Mouse (Mus musculus): Measurements from ENCODE around the gene Bcl2. TPM values are rescaled to one million over a fixed set of nuclear protein-coding genes. Genes with fewer than 3 reads are reported as not detected.

The Bcl2 gene
- polyA plus RNA-seq, 1 experiment from 2014 or later = 20.3 TPM

GRCm38 (mm10) chr1:106591180-106591774, 122.8 kb downstream of the Bcl2 start:
- Histone ChIP-seq H3K27me3 (no peaks in the 10 kb centered on the region), H3K4me3 (no peak overlapping the region), H3K4me1 (peaks cover 12% of the 10 kb centered on the region; the same call in 1 of the 2 replicates), H3K4me2 (no peak overlapping the region), H3K9ac (no peak overlapping the region), H3K27ac (peak overlapping the region; percentile 18; the same call in 1 of the 2 replicates), H3K9me3 (no peaks in the 10 kb centered on the region), H3K36me3 (no peaks in the 10 kb centered on the region)
- ATAC-seq (ENCODE audit: insufficient number of reproducible peaks, low FRiP score, low TSS enrichment, low read depth) = no peak
- 36% methylated on average over 2 of the region's 2 CpGs for WGBS

GRCm38 (mm10) chr1:106589141-106589540, 124.9 kb downstream of the Bcl2 start:
- H3K4me3 ChIP-seq = no peak overlapping the region
- H3K4me2 ChIP-seq = no peak overlapping the region
- 72% methylated on average over 2 of the region's 2 CpGs for WGBS
- no peak overlapping the region for H3K9ac ChIP-seq
- no peak for ATAC-seq (ENCODE audit: insufficient number of reproducible peaks, low FRiP score, low TSS enrichment, low read depth)
- no peak overlapping the region for H3K27ac ChIP-seq
- peaks cover 18% of the 10 kb centered on the region; the same call in 1 of the 2 replicates for H3K4me1 ChIP-seq
- no peaks in the 10 kb centered on the region for H3K36me3 ChIP-seq
- H3K9me3 ChIP-seq = no peaks in the 10 kb centered on the region
- H3K27me3 ChIP-seq = no peaks in the 10 kb centered on the region

GRCm38 (mm10) chr1:106587866-106588470, 126.1 kb downstream of the Bcl2 start:
- Histone ChIP-seq H3K36me3 (no peaks in the 10 kb centered on the region), H3K27ac (no peak overlapping the region), H3K9ac (no peak overlapping the region), H3K27me3 (no peaks in the 10 kb centered on the region), H3K9me3 (no peaks in the 10 kb centered on the region), H3K4me2 (no peak overlapping the region), H3K4me3 (no peak overlapping the region), H3K4me1 (peaks cover 27% of the 10 kb centered on the region)
- 88% methylated on average over 4 of the region's 4 CpGs for WGBS
- ATAC-seq (ENCODE audit: insufficient number of reproducible peaks, low FRiP score, low TSS enrichment, low read depth) = no peak

GRCm38 (mm10) chr1:106586761-106587160, 127.3 kb downstream of the Bcl2 start:
- Histone ChIP-seq H3K9me3 (no peaks in the 10 kb centered on the region), H3K36me3 (no peaks in the 10 kb centered on the region), H3K27ac (no peak overlapping the region), H3K27me3 (no peaks in the 10 kb centered on the region), H3K9ac (no peak overlapping the region), H3K4me1 (peaks cover 31% of the 10 kb centered on the region), H3K4me2 (no peak overlapping the region), H3K4me3 (no peak overlapping the region)
- ATAC-seq (ENCODE audit: insufficient number of reproducible peaks, low FRiP score, low TSS enrichment, low read depth) = peak; percentile 67; the same call in 1 of the 2 replicates
- 28% methylated on average over 6 of the region's 6 CpGs for WGBS

GRCm38 (mm10) chr1:106585349-106585748, 128.7 kb downstream of the Bcl2 start:
- H3K4me3 ChIP-seq = no peak overlapping the region
- H3K4me2 ChIP-seq = no peak overlapping the region
- ATAC-seq (ENCODE audit: insufficient number of reproducible peaks, low FRiP score, low TSS enrichment, low read depth) = no peak
- no peaks in the 10 kb centered on the region for H3K27me3 ChIP-seq
- H3K4me1 ChIP-seq = peaks cover 31% of the 10 kb centered on the region
- H3K9ac ChIP-seq = no peak overlapping the region
- H3K9me3 ChIP-seq = no peaks in the 10 kb centered on the region
- H3K36me3 ChIP-seq = no peaks in the 10 kb centered on the region
- H3K27ac ChIP-seq = no peak overlapping the region

GRCm38 (mm10) chr1:106584824-106585223, 129.2 kb downstream of the Bcl2 start:
- Histone ChIP-seq H3K4me2 (no peak overlapping the region), H3K27me3 (no peaks in the 10 kb centered on the region), H3K36me3 (no peaks in the 10 kb centered on the region), H3K4me3 (no peak overlapping the region), H3K9ac (no peak overlapping the region), H3K27ac (no peak overlapping the region), H3K9me3 (no peaks in the 10 kb centered on the region), H3K4me1 (peaks cover 31% of the 10 kb centered on the region)
- WGBS = 81% methylated on average over 2 of the region's 2 CpGs
- no peak for ATAC-seq (ENCODE audit: insufficient number of reproducible peaks, low FRiP score, low TSS enrichment, low read depth)

- Histone ChIP-seq H3K27me3 (no peaks in the 10 kb centered on the region), H3K4me1 (peaks cover 31% of the 10 kb centered on the region), H3K9ac (no peak overlapping the region), H3K4me3 (no peak overlapping the region), H3K9me3 (no peaks in the 10 kb centered on the region), H3K36me3 (no peaks in the 10 kb centered on the region), H3K4me2 (no peak overlapping the region), H3K27ac (no peak overlapping the region)
- ATAC-seq (ENCODE audit: insufficient number of reproducible peaks, low FRiP score, low TSS enrichment, low read depth) = no peak
- WGBS = 95% methylated on average over 4 of the region's 4 CpGs
These were observed 129.8 kb downstream of the Bcl2 start for GRCm38 (mm10) chr1:106584273-106584672.

- Histone ChIP-seq H3K4me2 (no peak overlapping the region), H3K9ac (no peak overlapping the region), H3K27ac (0 out of 2 replicates have a peak overlapping the region, but pooled peaks have one; percentile 6), H3K9me3 (no peaks in the 10 kb centered on the region), H3K36me3 (no peaks in the 10 kb centered on the region), H3K27me3 (no peaks in the 10 kb centered on the region), H3K4me3 (no peak overlapping the region), H3K4me1 (peaks cover 31% of the 10 kb centered on the region)
- 45% methylated on average over 14 of the region's 14 CpGs for WGBS
- ATAC-seq (ENCODE audit: insufficient number of reproducible peaks, low FRiP score, low TSS enrichment, low read depth) = no peak
These were observed 130.5 kb downstream of the Bcl2 start for GRCm38 (mm10) chr1:106583245-106584241.

- 85% methylated on average over 3 of the region's 3 CpGs for WGBS
- no peak overlapping the region for H3K27ac ChIP-seq
- no peak overlapping the region for H3K9ac ChIP-seq
These were observed 131.3 kb downstream of the Bcl2 start for GRCm38 (mm10) chr1:106582810-106583209.

GRCm38 (mm10) chr1:106581812-106582211, 132.3 kb downstream of the Bcl2 start:
- Histone ChIP-seq H3K4me1 (peaks cover 24% of the 10 kb centered on the region), H3K4me2 (no peak overlapping the region), H3K9ac (no peak overlapping the region), H3K4me3 (no peak overlapping the region), H3K9me3 (no peaks in the 10 kb centered on the region), H3K36me3 (no peaks in the 10 kb centered on the region), H3K27me3 (no peaks in the 10 kb centered on the region), H3K27ac (no peak overlapping the region)
- 59% methylated on average over 2 of the region's 2 CpGs for WGBS
- ATAC-seq (ENCODE audit: insufficient number of reproducible peaks, low FRiP score, low TSS enrichment, low read depth) = no peak

More at GRCm38 (mm10) chr1:106582810-106583209, 131.3 kb downstream of the Bcl2 start:
- no peak for ATAC-seq (ENCODE audit: insufficient number of reproducible peaks, low FRiP score, low TSS enrichment, low read depth)
- Histone ChIP-seq H3K27me3 (no peaks in the 10 kb centered on the region), H3K4me3 (no peak overlapping the region), H3K9me3 (no peaks in the 10 kb centered on the region), H3K36me3 (no peaks in the 10 kb centered on the region), H3K4me2 (no peak overlapping the region), H3K4me1 (peaks cover 31% of the 10 kb centered on the region)

- Histone ChIP-seq H3K36me3 (no peaks in the 10 kb centered on the region), H3K4me2 (no peak overlapping the region), H3K9ac (no peak overlapping the region), H3K4me1 (peaks cover 12% of the 10 kb centered on the region), H3K27me3 (no peaks in the 10 kb centered on the region), H3K9me3 (no peaks in the 10 kb centered on the region), H3K4me3 (no peak overlapping the region), H3K27ac (no peak overlapping the region)
- no peak for ATAC-seq (ENCODE audit: insufficient number of reproducible peaks, low FRiP score, low TSS enrichment, low read depth)
- 88% methylated on average over 1 of the region's 1 CpGs for WGBS
These were observed 134.3 kb downstream of the Bcl2 start for GRCm38 (mm10) chr1:106579768-106580167.

GRCm38 (mm10) chr1:106572506-106572905, 141.6 kb downstream of the Bcl2 start:
- H3K9me3 ChIP-seq = no peaks in the 10 kb centered on the region
- no peak overlapping the region for H3K9ac ChIP-seq
- peak; percentile 37; the same call in 1 of the 2 replicates for ATAC-seq (ENCODE audit: insufficient number of reproducible peaks, low FRiP score, low TSS enrichment, low read depth)
- H3K4me3 ChIP-seq = no peak overlapping the region
- H3K4me2 ChIP-seq = no peak overlapping the region
- 33% methylated on average over 2 of the region's 2 CpGs for WGBS
- no peaks in the 10 kb centered on the region for H3K27me3 ChIP-seq
- H3K4me1 ChIP-seq = no peaks in the 10 kb centered on the region
- H3K36me3 ChIP-seq = no peaks in the 10 kb centered on the region
- no peak overlapping the region for H3K27ac ChIP-seq

Measured in limb, embryonic 15.5 days (tissue).